Comparison of ENCODE assay signal across 22 mouse cellular contexts in the genomic region with DNA sequence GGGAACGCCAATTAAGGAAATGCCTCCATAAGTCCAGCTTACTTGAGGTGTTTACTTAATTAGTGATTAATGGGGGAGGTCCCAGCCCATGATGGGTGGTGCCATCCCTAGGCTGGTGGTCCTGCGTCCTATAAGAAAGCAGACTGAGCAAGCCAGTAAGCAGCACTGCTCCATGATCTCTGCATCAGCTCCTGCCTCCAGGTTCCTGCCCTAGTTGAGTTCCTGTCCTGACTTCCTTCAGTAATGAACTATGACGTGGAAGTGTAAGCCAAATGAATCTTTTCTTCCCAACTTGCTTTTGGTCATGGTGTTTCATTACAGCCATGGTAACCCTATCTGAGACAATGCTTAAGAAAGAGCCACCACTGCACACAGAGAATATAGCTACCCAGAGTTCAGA.
"Had no signal": no experiment of that assay in that cellular context is flagged by ENCODE, and none has a peak within 500 bp of the region (broad histone marks: within the 10 kb centered on the region; RNA-seq: fewer than 3 reads in every experiment).

No protein-coding gene starts in this region.

- H3K9me3 ChIP-seq: embryonic facial prominence, embryonic 10.5 days; embryonic facial prominence, embryonic 12.5 days; embryonic facial prominence, embryonic 13.5 days; embryonic facial prominence, embryonic 15.5 days; forebrain, embryonic 10.5 days; forebrain, embryonic 12.5 days; forebrain, embryonic 13.5 days; forebrain, embryonic 15.5 days had no signal

- H3K9ac ChIP-seq: embryonic facial prominence, embryonic 12.5 days; embryonic facial prominence, embryonic 13.5 days; embryonic facial prominence, embryonic 15.5 days; forebrain, embryonic 13.5 days; forebrain, embryonic 15.5 days; forebrain, postnatal 0 days had no signal

- H3K4me2 ChIP-seq: embryonic facial prominence, embryonic 12.5 days; embryonic facial prominence, embryonic 15.5 days had no signal

- H3K4me3 ChIP-seq: embryonic facial prominence, embryonic 12.5 days; embryonic facial prominence, embryonic 13.5 days; embryonic facial prominence, embryonic 15.5 days; erythroblast, embryonic 14.5 days; forebrain, embryonic 12.5 days; forebrain, embryonic 15.5 days; gastrocnemius, adult 2 months; heart, adult 2 months had no signal

- H3K27ac ChIP-seq: embryonic facial prominence, embryonic 12.5 days; embryonic facial prominence, embryonic 13.5 days; embryonic facial prominence, embryonic 15.5 days; forebrain, embryonic 12.5 days; forebrain, embryonic 13.5 days; gastrocnemius, adult 2 months; heart, adult 2 months had no signal

- H3K36me3 ChIP-seq: embryonic facial prominence, embryonic 10.5 days; embryonic facial prominence, embryonic 12.5 days; embryonic facial prominence, embryonic 13.5 days; embryonic facial prominence, embryonic 15.5 days; forebrain, embryonic 10.5 days; forebrain, embryonic 12.5 days; forebrain, embryonic 15.5 days had no signal

- ATAC-seq: forebrain, postnatal 0 days had no signal

- DNase-seq: cerebellum, adult 2 months; cerebellum, adult 8-10 months; cerebellum, adult 9-10 months; cerebellum, adult 9-11 months; cerebellum, postnatal 36 days; forebrain, postnatal 0 days; gastrocnemius, adult 2 months; gastrocnemius, postnatal 10 days; gastrocnemius, postnatal 14 days; gastrocnemius, postnatal 25 days; gastrocnemius, postnatal 36 days; heart, adult 18-20 months; heart, adult 2 months had no signal
